ENCODE assay signal across 25 mouse cellular contexts in genomic region chr11:110652068-110652467, GRCm38 (mm10).
A peak's percentile ranks its signal among the peaks of the same experiment; 100 is the strongest.
DNase-seq lines count a peak whose midpoint lies in the region; ATAC-seq lines count a peak whose summit lies in the region.
"Had no signal": no experiment of that assay in that cellular context is flagged by ENCODE, and none has a peak within 500 bp of the region (broad histone marks: within the 10 kb centered on the region; RNA-seq: fewer than 3 reads in every experiment).

No protein-coding gene starts in this region.

- 60% methylated on average over 3 of the region's 3 CpGs for WGBS in forebrain, embryonic 10.5 days
- 21% methylated on average over 3 of the region's 3 CpGs for WGBS in forebrain, embryonic 13.5 days
- WGBS in lung, embryonic 15.5 days: 16% methylated on average over 3 of the region's 3 CpGs
- 25% methylated on average over 3 of the region's 3 CpGs for WGBS in embryonic facial prominence, embryonic 11.5 days

- no peak overlapping the region for H3K4me2 ChIP-seq in forebrain, embryonic 13.5 days
- H3K4me2 ChIP-seq in lung, embryonic 15.5 days: no peak overlapping the region
- H3K4me2 ChIP-seq in embryonic facial prominence, embryonic 11.5 days (ENCODE audit: low read depth, low read length): no peak overlapping the region
- H3K4me2 ChIP-seq: heart, embryonic 12.5 days; kidney, embryonic 15.5 days; liver, embryonic 11.5 days; neural tube, embryonic 15.5 days; stomach, embryonic 15.5 days had no signal

- H3K9me3 ChIP-seq in forebrain, embryonic 10.5 days: no peaks in the 10 kb centered on the region
- H3K9me3 ChIP-seq in forebrain, embryonic 13.5 days (replicated peaks): no peaks in the 10 kb centered on the region
- no peaks in the 10 kb centered on the region for H3K9me3 ChIP-seq in lung, embryonic 15.5 days
- H3K9me3 ChIP-seq in embryonic facial prominence, embryonic 11.5 days (replicated peaks; ENCODE audit: control insufficient read depth, low read length): no peaks in the 10 kb centered on the region
- H3K9me3 ChIP-seq: heart, embryonic 12.5 days; kidney, embryonic 15.5 days; neural tube, embryonic 15.5 days; stomach, embryonic 15.5 days had no signal

- no peaks in the 10 kb centered on the region for H3K27me3 ChIP-seq in forebrain, embryonic 10.5 days (ENCODE audit: poor library complexity, severe bottlenecking)
- no peaks in the 10 kb centered on the region for H3K27me3 ChIP-seq in forebrain, embryonic 13.5 days
- H3K27me3 ChIP-seq in lung, embryonic 15.5 days: no peaks in the 10 kb centered on the region
- H3K27me3 ChIP-seq in embryonic facial prominence, embryonic 11.5 days (ENCODE audit: control insufficient read depth, insufficient read depth, low read length): no peaks in the 10 kb centered on the region
- H3K27me3 ChIP-seq: heart, embryonic 12.5 days; kidney, embryonic 15.5 days; neural tube, embryonic 15.5 days; stomach, embryonic 15.5 days had no signal

- no peak for DNase-seq in forebrain, embryonic 10.5 days (ENCODE audit: extremely low spot score, low spot score)
- DNase-seq in lung, postnatal 14 days: no peak
- DNase-seq in embryonic facial prominence, embryonic 11.5 days (ENCODE audit: low spot score): peak; percentile 57
- DNase-seq in layer of hippocampus, adult 11-12 months (ENCODE audit: low spot score): no peak
- no peak for DNase-seq in spleen, postnatal 4 days (ENCODE audit: low spot score in 2 of 2)
- DNase-seq: adrenal gland, postnatal 25 days; cerebellum, adult 9-11 months; gastrocnemius, postnatal 10 days; heart, postnatal 10 days; lung, adult 18-20 months; lung, postnatal 4 days; right cerebral cortex, adult 18-20 months; right cerebral cortex, postnatal 4 days; thymus, postnatal 36 days had no signal

- no peak overlapping the region for H3K9ac ChIP-seq in forebrain, embryonic 13.5 days
- no peak overlapping the region for H3K9ac ChIP-seq in lung, embryonic 15.5 days
- no peak overlapping the region for H3K9ac ChIP-seq in embryonic facial prominence, embryonic 11.5 days (replicated peaks; ENCODE audit: low read length)
- H3K9ac ChIP-seq: heart, embryonic 12.5 days; kidney, embryonic 15.5 days; neural tube, embryonic 15.5 days; stomach, embryonic 15.5 days had no signal

- H3K4me3 ChIP-seq in forebrain, embryonic 10.5 days: no peak overlapping the region
- H3K4me3 ChIP-seq in forebrain, embryonic 13.5 days: no peak overlapping the region
- H3K4me3 ChIP-seq in lung, embryonic 15.5 days: no peak overlapping the region
- no peak overlapping the region for H3K4me3 ChIP-seq in embryonic facial prominence, embryonic 11.5 days (ENCODE audit: low read depth, low read length)
- H3K4me3 ChIP-seq: erythroblast, embryonic 14.5 days; heart, embryonic 12.5 days; kidney, embryonic 15.5 days; neural tube, embryonic 15.5 days; stomach, embryonic 15.5 days had no signal

- peaks cover 39% of the 10 kb centered on the region for H3K4me1 ChIP-seq in forebrain, embryonic 10.5 days
- H3K4me1 ChIP-seq in forebrain, embryonic 13.5 days: peaks cover 15% of the 10 kb centered on the region
- H3K4me1 ChIP-seq in lung, embryonic 15.5 days: no peaks in the 10 kb centered on the region
- no peaks in the 10 kb centered on the region for H3K4me1 ChIP-seq in embryonic facial prominence, embryonic 11.5 days (ENCODE audit: control insufficient read depth, insufficient read depth, low read length)
- H3K4me1 ChIP-seq: heart, embryonic 12.5 days; neural tube, embryonic 15.5 days; stomach, embryonic 15.5 days had no signal

- peak overlapping the region; percentile 62 for H3K27ac ChIP-seq in forebrain, embryonic 10.5 days
- no peak overlapping the region for H3K27ac ChIP-seq in forebrain, embryonic 13.5 days
- no peak overlapping the region for H3K27ac ChIP-seq in lung, embryonic 15.5 days
- H3K27ac ChIP-seq in embryonic facial prominence, embryonic 11.5 days (replicated peaks; ENCODE audit: low read depth, low read length): no peak overlapping the region
- H3K27ac ChIP-seq: hindbrain, postnatal 0 days; kidney, embryonic 15.5 days; neural tube, embryonic 15.5 days; stomach, embryonic 15.5 days had no signal

- H3K36me3 ChIP-seq in forebrain, embryonic 10.5 days (replicated peaks): no peaks in the 10 kb centered on the region
- no peaks in the 10 kb centered on the region for H3K36me3 ChIP-seq in forebrain, embryonic 13.5 days (ENCODE audit: poor library complexity, severe bottlenecking)
- no peaks in the 10 kb centered on the region for H3K36me3 ChIP-seq in lung, embryonic 15.5 days
- H3K36me3 ChIP-seq in embryonic facial prominence, embryonic 11.5 days (replicated peaks; ENCODE audit: control insufficient read depth, insufficient read depth, low read depth, low read length): no peaks in the 10 kb centered on the region
- H3K36me3 ChIP-seq: heart, embryonic 12.5 days; kidney, embryonic 15.5 days; neural tube, embryonic 15.5 days; stomach, embryonic 15.5 days had no signal

- no peak for ATAC-seq in forebrain, embryonic 13.5 days
- ATAC-seq in lung, embryonic 15.5 days (ENCODE audit: borderline replicate concordance, extremely low read depth, low FRiP score, low TSS enrichment): 0 out of 2 replicates have a peak, but pooled peaks have one; percentile 35
- no peak for ATAC-seq in embryonic facial prominence, embryonic 11.5 days (replicated peaks; ENCODE audit: insufficient number of reproducible peaks, low FRiP score, low TSS enrichment, low read depth)
- ATAC-seq: forebrain, embryonic 16.5 days; hindbrain, postnatal 0 days; intestine, embryonic 16.5 days had no signal
